ENCODE assay signal across 22 mouse cellular contexts in genomic region chr2:99431254-99431653, GRCm38 (mm10).
DNase-seq lines count a peak whose midpoint lies in the region; ATAC-seq lines count a peak whose summit lies in the region.
"Had no signal": no experiment of that assay in that cellular context is flagged by ENCODE, and none has a peak within 500 bp of the region (broad histone marks: within the 10 kb centered on the region; RNA-seq: fewer than 3 reads in every experiment).

No protein-coding gene starts in this region.

- H3K27me3 ChIP-seq in hindbrain, embryonic 11.5 days (ENCODE audit: control insufficient read depth, insufficient read depth, low read length) = no peaks in the 10 kb centered on the region
- H3K27me3 ChIP-seq in hindbrain, embryonic 16.5 days (replicated peaks; ENCODE audit: control insufficient read depth, insufficient read depth, low read length) = no peaks in the 10 kb centered on the region
- no peaks in the 10 kb centered on the region for H3K27me3 ChIP-seq in midbrain, embryonic 11.5 days (ENCODE audit: control insufficient read depth, insufficient read depth, low read length)
- no peaks in the 10 kb centered on the region for H3K27me3 ChIP-seq in midbrain, embryonic 10.5 days (ENCODE audit: low read depth, poor library complexity, severe bottlenecking)
- H3K27me3 ChIP-seq in midbrain, embryonic 13.5 days = no peaks in the 10 kb centered on the region
- no peaks in the 10 kb centered on the region for H3K27me3 ChIP-seq in midbrain, embryonic 15.5 days (replicated peaks)
- H3K27me3 ChIP-seq: embryonic facial prominence, embryonic 13.5 days; embryonic facial prominence, embryonic 15.5 days; forebrain, embryonic 13.5 days had no signal

- H3K36me3 ChIP-seq in hindbrain, embryonic 11.5 days (ENCODE audit: control insufficient read depth, insufficient read depth, low read length) = no peaks in the 10 kb centered on the region
- no peaks in the 10 kb centered on the region for H3K36me3 ChIP-seq in hindbrain, embryonic 16.5 days (ENCODE audit: control insufficient read depth, insufficient read depth, low read length)
- H3K36me3 ChIP-seq in midbrain, embryonic 11.5 days (ENCODE audit: control insufficient read depth, insufficient read depth, low read length) = no peaks in the 10 kb centered on the region
- H3K36me3 ChIP-seq in midbrain, embryonic 10.5 days = no peaks in the 10 kb centered on the region
- no peaks in the 10 kb centered on the region for H3K36me3 ChIP-seq in midbrain, embryonic 13.5 days
- H3K36me3 ChIP-seq in midbrain, embryonic 15.5 days (replicated peaks) = no peaks in the 10 kb centered on the region
- H3K36me3 ChIP-seq: embryonic facial prominence, embryonic 13.5 days; embryonic facial prominence, embryonic 15.5 days; forebrain, embryonic 10.5 days had no signal

- H3K4me3 ChIP-seq in hindbrain, embryonic 11.5 days (ENCODE audit: low read depth, low read length) = no peak overlapping the region
- no peak overlapping the region for H3K4me3 ChIP-seq in hindbrain, embryonic 16.5 days (ENCODE audit: low read length)
- H3K4me3 ChIP-seq in midbrain, embryonic 11.5 days (ENCODE audit: low read depth, low read length) = no peak overlapping the region
- H3K4me3 ChIP-seq in midbrain, embryonic 10.5 days = no peak overlapping the region
- no peak overlapping the region for H3K4me3 ChIP-seq in midbrain, embryonic 13.5 days (replicated peaks)
- no peak overlapping the region for H3K4me3 ChIP-seq in midbrain, embryonic 15.5 days
- H3K4me3 ChIP-seq: embryonic facial prominence, embryonic 13.5 days; embryonic facial prominence, embryonic 15.5 days; erythroblast, embryonic 14.5 days; forebrain, embryonic 10.5 days; forebrain, embryonic 13.5 days had no signal

- H3K9me3 ChIP-seq in hindbrain, embryonic 11.5 days (ENCODE audit: control insufficient read depth, low read length) = no peaks in the 10 kb centered on the region
- no peaks in the 10 kb centered on the region for H3K9me3 ChIP-seq in hindbrain, embryonic 16.5 days (ENCODE audit: control insufficient read depth, low read length)
- H3K9me3 ChIP-seq in midbrain, embryonic 11.5 days (ENCODE audit: control insufficient read depth, low read length) = no peaks in the 10 kb centered on the region
- no peaks in the 10 kb centered on the region for H3K9me3 ChIP-seq in midbrain, embryonic 10.5 days (replicated peaks)
- H3K9me3 ChIP-seq in midbrain, embryonic 13.5 days = no peaks in the 10 kb centered on the region
- no peaks in the 10 kb centered on the region for H3K9me3 ChIP-seq in midbrain, embryonic 15.5 days
- H3K9me3 ChIP-seq: embryonic facial prominence, embryonic 13.5 days; embryonic facial prominence, embryonic 15.5 days; forebrain, embryonic 10.5 days; forebrain, embryonic 13.5 days had no signal

- no peaks in the 10 kb centered on the region for H3K4me1 ChIP-seq in hindbrain, embryonic 11.5 days (replicated peaks; ENCODE audit: control insufficient read depth, insufficient read depth, low read length)
- no peaks in the 10 kb centered on the region for H3K4me1 ChIP-seq in hindbrain, embryonic 16.5 days (ENCODE audit: control insufficient read depth, insufficient read depth, low read depth, low read length)
- no peaks in the 10 kb centered on the region for H3K4me1 ChIP-seq in midbrain, embryonic 11.5 days (ENCODE audit: control insufficient read depth, insufficient read depth, low read length)
- H3K4me1 ChIP-seq in midbrain, embryonic 10.5 days = no peaks in the 10 kb centered on the region
- H3K4me1 ChIP-seq in midbrain, embryonic 13.5 days (replicated peaks) = 0 out of 2 replicates have a peak, but pooled peaks cover 4% of the 10 kb centered on the region
- H3K4me1 ChIP-seq in midbrain, embryonic 15.5 days = no peaks in the 10 kb centered on the region
- H3K4me1 ChIP-seq: embryonic facial prominence, embryonic 13.5 days; embryonic facial prominence, embryonic 15.5 days; forebrain, embryonic 10.5 days; forebrain, embryonic 13.5 days had no signal

- H3K9ac ChIP-seq in hindbrain, embryonic 11.5 days (ENCODE audit: low read depth, low read length) = no peak overlapping the region
- H3K9ac ChIP-seq in hindbrain, embryonic 16.5 days (ENCODE audit: low read depth, low read length) = no peak overlapping the region
- no peak overlapping the region for H3K9ac ChIP-seq in midbrain, embryonic 11.5 days (ENCODE audit: low read length)
- H3K9ac ChIP-seq in midbrain, embryonic 13.5 days (replicated peaks) = no peak overlapping the region
- no peak overlapping the region for H3K9ac ChIP-seq in midbrain, embryonic 15.5 days
- H3K9ac ChIP-seq: embryonic facial prominence, embryonic 13.5 days; embryonic facial prominence, embryonic 15.5 days; forebrain, embryonic 13.5 days had no signal

- no peak overlapping the region for H3K4me2 ChIP-seq in hindbrain, embryonic 11.5 days (replicated peaks; ENCODE audit: low read depth, low read length)
- H3K4me2 ChIP-seq in hindbrain, embryonic 16.5 days (ENCODE audit: low read length) = no peak overlapping the region
- H3K4me2 ChIP-seq in midbrain, embryonic 11.5 days = no peak overlapping the region
- H3K4me2 ChIP-seq in midbrain, embryonic 13.5 days (replicated peaks) = no peak overlapping the region
- no peak overlapping the region for H3K4me2 ChIP-seq in midbrain, embryonic 15.5 days
- H3K4me2 ChIP-seq: embryonic facial prominence, embryonic 13.5 days; embryonic facial prominence, embryonic 15.5 days; forebrain, embryonic 13.5 days had no signal

- no peak for DNase-seq in hindbrain, embryonic 11.5 days (ENCODE audit: low spot score)
- no peak for DNase-seq in midbrain, embryonic 11.5 days (ENCODE audit: low spot score, missing footprints)
- DNase-seq in midbrain, embryonic 10.5 days (ENCODE audit: low spot score) = no peak
- DNase-seq: adrenal gland, adult 2 months; adrenal gland, postnatal 10 days; adrenal gland, postnatal 25 days; cerebellum, adult 11 months; cerebellum, adult 18-20 months; cerebellum, adult 8-10 months; cerebellum, adult 9-11 months; cerebellum, postnatal 14 days; cerebellum, postnatal 36 days; embryo, embryonic 11 days had no signal

- 0 out of 2 replicates have a peak, but pooled peaks have one; percentile 35 for ATAC-seq in hindbrain, embryonic 11.5 days (ENCODE audit: low FRiP score)
- no peak for ATAC-seq in hindbrain, embryonic 16.5 days
- peak; percentile 43; the same call in 1 of the 2 replicates for ATAC-seq in midbrain, embryonic 11.5 days (ENCODE audit: low FRiP score)
- ATAC-seq in midbrain, embryonic 13.5 days = peak; percentile 4; the same call in 1 of the 2 replicates
- no peak for ATAC-seq in midbrain, embryonic 15.5 days (replicated peaks)
- ATAC-seq: forebrain, embryonic 13.5 days; forebrain, embryonic 16.5 days had no signal

- no peak overlapping the region for H3K27ac ChIP-seq in hindbrain, embryonic 11.5 days (ENCODE audit: low read depth, low read length)
- no peak overlapping the region for H3K27ac ChIP-seq in hindbrain, embryonic 16.5 days (ENCODE audit: low read depth, low read length)
- H3K27ac ChIP-seq in midbrain, embryonic 11.5 days (ENCODE audit: low read depth, low read length) = no peak overlapping the region
- H3K27ac ChIP-seq in midbrain, embryonic 10.5 days (replicated peaks) = no peak overlapping the region
- no peak overlapping the region for H3K27ac ChIP-seq in midbrain, embryonic 13.5 days
- H3K27ac ChIP-seq in midbrain, embryonic 15.5 days = no peak overlapping the region
- H3K27ac ChIP-seq: embryonic facial prominence, embryonic 13.5 days; embryonic facial prominence, embryonic 15.5 days; forebrain, embryonic 10.5 days; forebrain, embryonic 13.5 days had no signal

Comparison
In these comparisons a context has a peak if more than half of its experiments do, and no peak if none do; other contexts are left out.
1. ATAC-seq: peak in hindbrain, embryonic 11.5 days (single experiment), midbrain, embryonic 11.5 days (single experiment) and midbrain, embryonic 13.5 days (single experiment); none in hindbrain, embryonic 16.5 days (single experiment) and midbrain, embryonic 15.5 days (single experiment).